Mouse (Mus musculus): Measurements from ENCODE around the gene C8b. TPM values are rescaled to one million over a fixed set of nuclear protein-coding genes. Genes with fewer than 3 reads are reported as not detected.

Gene C8b
- polyA plus RNA-seq, 1 experiment, result 0.24 TPM

- no peak for DNase-seq (ENCODE audit: extremely low spot score in 1 of 2, low spot score in 1 of 2)
These were observed 39.5 kb downstream of the C8b start for GRCm38 (mm10) chr4:104805414-104806257.

GRCm38 (mm10) chr4:104810710-104811286 lies 44.7 kb downstream of the C8b start:
- no peak for DNase-seq (ENCODE audit: extremely low spot score in 1 of 2, low spot score in 1 of 2)

GRCm38 (mm10) chr4:104813617-104814016 lies 47.5 kb downstream of the C8b start:
- DNase-seq (ENCODE audit: extremely low spot score in 1 of 2, low spot score in 1 of 2), result no peak

- DNase-seq (ENCODE audit: extremely low spot score in 1 of 2, low spot score in 1 of 2), result no peak
These were observed 50.6 kb downstream of the C8b start for GRCm38 (mm10) chr4:104816519-104817232.

- no peak for DNase-seq (ENCODE audit: extremely low spot score in 1 of 2, low spot score in 1 of 2)
These were observed 51.4 kb downstream of the C8b start for GRCm38 (mm10) chr4:104817509-104817908.

- no peak for DNase-seq (ENCODE audit: extremely low spot score in 1 of 2, low spot score in 1 of 2)
These were observed 52.9 kb downstream of the C8b start for GRCm38 (mm10) chr4:104818986-104819385.

DNA sequence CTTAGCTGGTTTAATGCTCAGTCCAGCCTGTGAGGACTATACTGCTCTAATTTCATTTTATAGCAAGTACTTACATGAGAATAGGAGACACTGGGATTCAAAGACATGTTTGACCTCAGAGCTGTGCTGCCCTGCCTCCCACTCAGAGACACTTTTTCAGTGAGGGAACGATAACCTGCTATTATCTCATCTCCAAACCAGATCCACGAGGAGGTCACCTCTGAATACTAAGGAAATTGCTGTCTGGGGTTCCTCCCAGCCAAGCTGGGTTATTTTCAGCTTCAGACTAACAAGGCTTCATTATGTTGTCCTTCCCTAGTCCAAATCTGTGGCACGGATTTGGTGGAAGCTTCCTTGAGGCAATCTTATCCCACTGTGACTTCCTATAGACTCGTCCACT lies 53.8 kb downstream of the C8b start:
- DNase-seq (ENCODE audit: extremely low spot score in 1 of 2, low spot score in 1 of 2), result no peak

DNA sequence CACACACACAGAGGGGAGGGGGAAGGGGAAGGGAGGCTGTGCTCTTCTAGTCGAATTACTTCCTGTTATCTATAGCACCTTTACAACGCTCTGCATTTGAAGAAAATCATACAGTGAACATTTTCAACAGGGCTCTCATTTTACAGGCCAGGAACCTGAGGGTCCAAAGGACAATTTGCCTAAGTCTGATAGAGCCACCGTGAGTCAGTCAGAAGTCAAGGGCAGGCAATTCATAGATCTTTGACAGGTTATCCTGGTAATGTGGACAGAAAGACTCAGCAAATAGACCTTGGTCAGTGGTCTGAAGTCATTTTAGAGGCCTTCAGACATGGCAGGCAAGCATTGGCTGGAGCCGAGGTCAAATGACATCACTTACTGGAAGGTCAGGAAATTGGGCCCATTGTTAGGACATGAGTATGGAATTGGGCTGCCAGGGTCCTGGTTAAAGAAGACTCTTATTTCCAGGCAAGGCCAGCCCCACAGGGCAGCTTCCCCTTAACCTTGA lies 57.5 kb downstream of the C8b start:
- no peak for DNase-seq (ENCODE audit: extremely low spot score in 1 of 2, low spot score in 1 of 2)

- DNase-seq (ENCODE audit: extremely low spot score in 1 of 2, low spot score in 1 of 2), result no peak
These were observed 58.4 kb downstream of the C8b start for GRCm38 (mm10) chr4:104824381-104825077.

GRCm38 (mm10) chr4:104828939-104829338 lies 62.8 kb downstream of the C8b start:
- DNase-seq (ENCODE audit: extremely low spot score in 1 of 2, low spot score in 1 of 2), result peak in 1 of 2 experiments; percentile 46

DNA sequence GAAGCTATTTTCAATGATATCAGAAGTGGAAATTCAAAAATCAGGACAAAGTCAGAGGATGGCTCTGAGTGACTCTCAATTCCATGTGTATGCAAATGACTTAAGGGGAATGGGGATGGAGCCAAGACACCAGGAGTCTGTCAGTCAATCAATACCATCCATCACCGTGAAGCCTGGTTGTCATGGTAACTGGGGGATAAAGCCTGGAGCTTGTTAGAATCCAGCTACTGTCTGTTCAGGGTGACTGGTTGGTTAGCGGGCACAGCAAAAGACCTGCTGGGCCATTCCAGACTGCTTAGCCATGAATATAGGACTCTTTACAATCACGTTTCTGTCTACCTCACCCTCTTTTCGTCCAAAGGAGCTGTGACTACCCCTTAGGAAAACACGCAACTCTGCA lies 69.0 kb downstream of the C8b start:
- DNase-seq (ENCODE audit: extremely low spot score in 1 of 2, low spot score in 1 of 2), result no peak

- DNase-seq (ENCODE audit: extremely low spot score in 1 of 2, low spot score in 1 of 2), result no peak
These were observed 72.2 kb downstream of the C8b start for GRCm38 (mm10) chr4:104838342-104838741.

GRCm38 (mm10) chr4:104842204-104842603 lies 76.1 kb downstream of the C8b start:
- no peak for DNase-seq (ENCODE audit: extremely low spot score in 1 of 2, low spot score in 1 of 2)

DNA sequence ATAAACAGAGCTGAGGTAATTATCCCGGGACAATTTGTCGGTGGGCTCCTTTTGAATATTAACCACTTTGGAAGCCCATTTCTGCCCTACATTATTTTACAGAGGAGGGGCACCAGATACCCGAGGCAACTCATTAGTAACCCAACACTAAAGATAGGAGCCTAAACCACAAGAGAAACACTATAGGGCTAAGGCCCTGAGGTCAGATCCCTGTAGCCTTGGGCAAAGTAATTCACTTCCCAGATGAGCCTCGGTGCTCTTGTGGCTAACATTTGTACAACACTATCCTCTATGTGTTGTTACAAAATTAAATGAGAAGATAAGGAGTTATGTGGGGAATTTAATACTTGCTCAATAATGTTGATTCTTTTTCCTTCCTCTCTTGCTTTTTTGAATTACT lies 77.4 kb downstream of the C8b start:
- no peak for DNase-seq (ENCODE audit: extremely low spot score in 1 of 2, low spot score in 1 of 2)

Other genes starting within 250 kb of the C8b start
- gene Gm17662, start 91.0 kb downstream of the C8b start, polyA plus RNA-seq (2012; rRNA removed), result not detected in 2 replicates
- gene C8a, start 110.1 kb downstream of the C8b start, polyA plus RNA-seq (2012; rRNA removed), result 0.06 TPM in 1 of 2 replicates, not detected in the other
- gene Fyb2, start 147.1 kb downstream of the C8b start, polyA plus RNA-seq (2012; rRNA removed), result 0.92 and 1.0 TPM in 2 replicates